ENCODE assay signal across 8 mouse cellular contexts in the genomic region with DNA sequence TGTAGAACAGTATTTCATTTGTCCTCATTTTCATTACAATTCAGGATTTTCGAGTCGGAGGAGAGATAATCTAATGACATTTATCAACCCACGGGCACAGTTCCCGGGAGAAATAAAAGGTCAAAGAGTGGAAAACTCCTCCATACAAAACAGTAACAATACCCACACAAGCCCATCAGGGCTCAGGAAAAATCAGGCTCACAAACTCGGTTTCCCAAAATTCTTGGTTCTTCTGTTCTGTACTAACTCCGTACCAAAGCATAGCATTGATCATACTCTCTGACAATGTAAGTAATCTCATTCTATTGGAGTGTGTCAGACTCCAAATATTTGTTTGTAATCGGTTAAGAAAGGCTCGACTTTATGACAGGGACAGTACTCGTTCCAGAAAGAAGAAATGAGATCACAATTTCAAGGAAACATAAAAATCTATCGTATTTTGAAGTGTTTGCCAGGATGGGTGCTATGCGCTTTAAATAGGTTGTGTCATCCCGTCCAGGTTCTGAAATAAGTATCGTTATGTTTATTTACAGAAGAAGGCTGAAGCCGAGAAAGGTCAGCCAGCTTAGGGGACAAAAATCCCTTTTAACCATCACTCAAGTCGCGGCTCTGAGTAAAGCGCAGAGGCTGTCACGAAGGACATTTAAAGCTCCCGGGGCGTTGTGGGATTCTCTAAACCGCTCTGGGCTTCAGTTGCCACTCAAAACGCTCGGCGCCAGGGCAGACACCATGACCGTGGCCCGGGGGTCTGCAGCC. TPM values are rescaled to one million over a fixed set of nuclear protein-coding genes. Genes with fewer than 3 reads are reported as not detected.
DNase-seq lines count a peak whose midpoint lies in the region; ATAC-seq lines count a peak whose summit lies in the region.

No protein-coding gene starts in this region.

- peak overlapping the region; percentile 66 for H3K4me2 ChIP-seq in kidney, embryonic 14.5 days (replicated peaks; ENCODE audit: low read depth, low read length)
- peak overlapping the region; percentile 56 for H3K4me2 ChIP-seq in hindbrain, embryonic 11.5 days (replicated peaks; ENCODE audit: low read depth, low read length)
- peak overlapping the region; percentile 72 for H3K4me2 ChIP-seq in midbrain, embryonic 12.5 days (replicated peaks)

- H3K36me3 ChIP-seq in kidney, embryonic 14.5 days (ENCODE audit: control insufficient read depth, insufficient read depth, low read length) = no peaks in the 10 kb centered on the region
- no peaks in the 10 kb centered on the region for H3K36me3 ChIP-seq in hindbrain, embryonic 11.5 days (ENCODE audit: control insufficient read depth, insufficient read depth, low read length)
- H3K36me3 ChIP-seq in midbrain, embryonic 12.5 days = no peaks in the 10 kb centered on the region

- no peak for ATAC-seq in kidney, embryonic 14.5 days (ENCODE audit: low FRiP score, low TSS enrichment)
- ATAC-seq in hindbrain, embryonic 11.5 days (ENCODE audit: low FRiP score) = no peak
- no peak for ATAC-seq in midbrain, embryonic 12.5 days (ENCODE audit: low FRiP score, low read depth)

- no peak for DNase-seq in kidney, adult 18-20 months
- DNase-seq in brain, adult 2 months (ENCODE audit: low read depth, low spot score) = peak; percentile 15
- peak; percentile 21 for DNase-seq in hindbrain, embryonic 11.5 days (ENCODE audit: low spot score)
- no peak for DNase-seq in gastrocnemius, postnatal 10 days
- no peak for DNase-seq in right cerebral cortex, postnatal 14 days
- no peak for DNase-seq in thymus, postnatal 0 days (ENCODE audit: low spot score)

- 4% methylated on average over 26 of the region's 26 CpGs for WGBS in kidney, embryonic 14.5 days
- 5% methylated on average over 26 of the region's 26 CpGs for WGBS in hindbrain, embryonic 11.5 days
- WGBS in midbrain, embryonic 12.5 days = 4% methylated on average over 26 of the region's 26 CpGs

- peaks cover 8% of the 10 kb centered on the region; the same call in 1 of the 2 replicates for H3K4me1 ChIP-seq in kidney, embryonic 14.5 days (ENCODE audit: control insufficient read depth, insufficient read depth, low read length)
- H3K4me1 ChIP-seq in hindbrain, embryonic 11.5 days (replicated peaks; ENCODE audit: control insufficient read depth, insufficient read depth, low read length) = peaks cover 5% of the 10 kb centered on the region
- H3K4me1 ChIP-seq in midbrain, embryonic 12.5 days = peaks cover 20% of the 10 kb centered on the region

- no peaks in the 10 kb centered on the region for H3K27me3 ChIP-seq in kidney, embryonic 14.5 days (ENCODE audit: control insufficient read depth, insufficient read depth, low read length)
- H3K27me3 ChIP-seq in hindbrain, embryonic 11.5 days (ENCODE audit: control insufficient read depth, insufficient read depth, low read length) = no peaks in the 10 kb centered on the region
- no peaks in the 10 kb centered on the region; the same call in 1 of the 2 replicates for H3K27me3 ChIP-seq in midbrain, embryonic 12.5 days

- peaks cover 5% of the 10 kb centered on the region; the same call in 1 of the 2 replicates for H3K9me3 ChIP-seq in kidney, embryonic 14.5 days (ENCODE audit: control insufficient read depth, low read length)
- no peaks in the 10 kb centered on the region for H3K9me3 ChIP-seq in hindbrain, embryonic 11.5 days (ENCODE audit: control insufficient read depth, low read length)
- no peaks in the 10 kb centered on the region; the same call in 1 of the 2 replicates for H3K9me3 ChIP-seq in midbrain, embryonic 12.5 days

- no peak overlapping the region; the same call in 1 of the 2 replicates for H3K27ac ChIP-seq in kidney, embryonic 14.5 days (ENCODE audit: low read depth, low read length)
- H3K27ac ChIP-seq in hindbrain, embryonic 11.5 days (ENCODE audit: low read depth, low read length) = peak overlapping the region; percentile 12
- H3K27ac ChIP-seq in midbrain, embryonic 12.5 days (replicated peaks) = peak overlapping the region; percentile 78

- peak overlapping the region; percentile 64 for H3K4me3 ChIP-seq in kidney, embryonic 14.5 days (ENCODE audit: low read length)
- peak overlapping the region; percentile 77 for H3K4me3 ChIP-seq in hindbrain, embryonic 11.5 days (ENCODE audit: low read depth, low read length)
- peak overlapping the region; percentile 90 for H3K4me3 ChIP-seq in midbrain, embryonic 12.5 days

- peak overlapping the region; percentile 66 for H3K9ac ChIP-seq in kidney, embryonic 14.5 days (ENCODE audit: low read depth, low read length)
- H3K9ac ChIP-seq in hindbrain, embryonic 11.5 days (ENCODE audit: low read depth, low read length) = peak overlapping the region; percentile 74
- peak overlapping the region; percentile 85 for H3K9ac ChIP-seq in midbrain, embryonic 12.5 days (replicated peaks)

RNA-seq across cellular contexts. Expression of a gene that starts 0.7 kb away (rescaled TPM):
- polyA plus RNA-seq in kidney, embryonic 14.5 days (2014; fragmentation: Nextera tagmentation; extraction: Ambion mirVana) = 23.9 and 38.1 TPM in 2 replicates
- 31.5 and 33.3 TPM in 2 replicates for polyA plus RNA-seq in hindbrain, embryonic 11.5 days (2014; fragmentation: Nextera tagmentation; extraction: Ambion mirVana)
- 27.8 and 29.5 TPM in 2 replicates for polyA plus RNA-seq in midbrain, embryonic 12.5 days (2016; fragmentation: Nextera tagmentation; extraction: Ambion mirVana)
- 10 to 100 TPM in 1 of 2 experiments, 1 to 10 TPM in 1; 9.5 to 11.6 TPM for total RNA-seq in gastrocnemius, postnatal 10 days (2021)
- 25.3 and 27.0 TPM in 2 replicates for polyA plus RNA-seq in thymus, postnatal 0 days (2015; fragmentation: Nextera tagmentation; extraction: Ambion mirVana)

RNA-seq across cellular contexts. Expression of a gene that starts 28.6 kb away (rescaled TPM):
- 5.7 and 6.6 TPM in 2 replicates for polyA plus RNA-seq in kidney, embryonic 14.5 days (2014; fragmentation: Nextera tagmentation; extraction: Ambion mirVana)
- polyA plus RNA-seq in hindbrain, embryonic 11.5 days (2014; fragmentation: Nextera tagmentation; extraction: Ambion mirVana) = 11.2 and 14.4 TPM in 2 replicates
- polyA plus RNA-seq in midbrain, embryonic 12.5 days (2016; fragmentation: Nextera tagmentation; extraction: Ambion mirVana) = 15.5 and 18.6 TPM in 2 replicates
- total RNA-seq in gastrocnemius, postnatal 10 days (2021) = 1 to 10 TPM; 5.6 to 6.1 TPM
- 18.6 and 21.3 TPM in 2 replicates for polyA plus RNA-seq in thymus, postnatal 0 days (2015; fragmentation: Nextera tagmentation; extraction: Ambion mirVana)

RNA-seq across cellular contexts. Expression of a gene that starts 46.8 kb away (rescaled TPM):
- 5.4 and 7.5 TPM in 2 replicates for polyA plus RNA-seq in kidney, embryonic 14.5 days (2014; fragmentation: Nextera tagmentation; extraction: Ambion mirVana)
- polyA plus RNA-seq in hindbrain, embryonic 11.5 days (2014; fragmentation: Nextera tagmentation; extraction: Ambion mirVana) = 5.0 and 6.8 TPM in 2 replicates
- 15.1 and 15.8 TPM in 2 replicates for polyA plus RNA-seq in midbrain, embryonic 12.5 days (2016; fragmentation: Nextera tagmentation; extraction: Ambion mirVana)
- 10 to 100 TPM; 17.3 to 23.7 TPM for total RNA-seq in gastrocnemius, postnatal 10 days (2021)
- polyA plus RNA-seq in thymus, postnatal 0 days (2015; fragmentation: Nextera tagmentation; extraction: Ambion mirVana) = 12.1 and 16.0 TPM in 2 replicates

RNA-seq across cellular contexts. Expression of a gene that starts 57.7 kb away (rescaled TPM):
- 4.7 and 6.0 TPM in 2 replicates for polyA plus RNA-seq in kidney, embryonic 14.5 days (2014; fragmentation: Nextera tagmentation; extraction: Ambion mirVana)
- 13.8 and 22.8 TPM in 2 replicates for polyA plus RNA-seq in hindbrain, embryonic 11.5 days (2014; fragmentation: Nextera tagmentation; extraction: Ambion mirVana)
- polyA plus RNA-seq in midbrain, embryonic 12.5 days (2016; fragmentation: Nextera tagmentation; extraction: Ambion mirVana) = 12.2 and 14.8 TPM in 2 replicates
- total RNA-seq in gastrocnemius, postnatal 10 days (2021) = 1 to 10 TPM; 1.6 TPM
- polyA plus RNA-seq in thymus, postnatal 0 days (2015; fragmentation: Nextera tagmentation; extraction: Ambion mirVana) = 0.17 and 0.29 TPM in 2 replicates

Comparison
In these comparisons a context has a peak if more than half of its experiments do, and no peak if none do; other contexts are left out.
1. DNase-seq: peak in brain, adult 2 months (single experiment) and hindbrain, embryonic 11.5 days (single experiment); none in kidney, adult 18-20 months (single experiment), gastrocnemius, postnatal 10 days (single experiment), right cerebral cortex, postnatal 14 days (single experiment) and thymus, postnatal 0 days (single experiment).
2. Peak in every context shown above with its lines, with median percentiles within 50 percentile points of each other: H3K4me2 ChIP-seq, H3K4me3 ChIP-seq and H3K9ac ChIP-seq.